Mouse (Mus musculus) liver, embryonic 13.5 days (tissue): ENCODE results near the gene Pbx1. TPM values are rescaled to one million over a fixed set of nuclear protein-coding genes. Genes with fewer than 3 reads are reported as not detected.

Source experiments
- ATAC-seq: fragments of 200-750 bp; cut with Nextera tagmentation; 2 replicates; pipeline ENCODE4 v1.8.0; 2017; ENCODE audit warnings: low read depth, mild to moderate bottlenecking, moderate number of reproducible peaks, moderate library complexity
- DNase-seq: peaks from one replicate; pipeline ENCODE4 v3.0.0; 2022
- H3K27ac ChIP-seq: fragments of 300-500 bp; sonication (generic); 2 replicates; pipeline ENCODE4 v1.5.1; 2015; ENCODE audit warnings: moderate library complexity, mild to moderate bottlenecking, inconsistent platforms
- H3K27me3 ChIP-seq: fragments of 300-500 bp; sonication (generic); 2 replicates; pipeline ENCODE4 v1.6.1; 2015; ENCODE audit warnings: mild to moderate bottlenecking, inconsistent platforms
- H3K36me3 ChIP-seq: fragments of 300-500 bp; sonication (generic); 2 replicates; pipeline ENCODE4 v1.6.1; 2015; ENCODE audit warnings: mild to moderate bottlenecking, inconsistent platforms
- H3K4me1 ChIP-seq: fragments of 300-500 bp; sonication (generic); replicated peaks from 2 replicates; pipeline ENCODE4 v1.6.1; 2015; ENCODE audit warnings: inconsistent platforms
- H3K4me2 ChIP-seq: fragments of 300-500 bp; sonication (generic); 2 replicates; pipeline ENCODE4 v1.6.1; 2015; ENCODE audit warnings: inconsistent platforms, mild to moderate bottlenecking, moderate library complexity
- H3K4me3 ChIP-seq: fragments of 300-500 bp; sonication (generic); replicated peaks from 2 replicates; pipeline ENCODE4 v1.5.1; 2015; ENCODE audit warnings: mild to moderate bottlenecking, inconsistent platforms
- H3K9ac ChIP-seq: fragments of 300-500 bp; sonication (generic); 2 replicates; pipeline ENCODE4 v1.6.1; 2015; ENCODE audit warnings: mild to moderate bottlenecking, inconsistent platforms
- H3K9me3 ChIP-seq: fragments of 300-500 bp; sonication (generic); replicated peaks from 2 replicates; pipeline ENCODE4 v1.6.1; 2016; ENCODE audit warnings: inconsistent platforms
- WGBS: fragments of 180-500 bp; shearing (Covaris S2); methylation state at CpG from one replicate; pipeline ENCODE4 v1.1.7; 2015; ENCODE audit not compliant: insufficient replicate concordance; 5-methylcytosine and 5-hydroxymethylcytosine counted together
- polyA plus RNA-seq: library from polyadenylated mRNA; unstranded; fragments of >200 nt; fragmentation: Nextera tagmentation; extraction: Ambion mirVana; gene quantifications from 2 replicates; pipeline ENCODE4 v1.2.1, GENCODE M21; 2015

Gene Pbx1
- polyA plus RNA-seq, 1 experiment from 2014 or later = 3.2 TPM

GRCm38 (mm10) chr1:168357680-168358611 lies 74.1 kb downstream of the Pbx1 start:
- DNase-seq = no peak
- ATAC-seq = no peak

DNA sequence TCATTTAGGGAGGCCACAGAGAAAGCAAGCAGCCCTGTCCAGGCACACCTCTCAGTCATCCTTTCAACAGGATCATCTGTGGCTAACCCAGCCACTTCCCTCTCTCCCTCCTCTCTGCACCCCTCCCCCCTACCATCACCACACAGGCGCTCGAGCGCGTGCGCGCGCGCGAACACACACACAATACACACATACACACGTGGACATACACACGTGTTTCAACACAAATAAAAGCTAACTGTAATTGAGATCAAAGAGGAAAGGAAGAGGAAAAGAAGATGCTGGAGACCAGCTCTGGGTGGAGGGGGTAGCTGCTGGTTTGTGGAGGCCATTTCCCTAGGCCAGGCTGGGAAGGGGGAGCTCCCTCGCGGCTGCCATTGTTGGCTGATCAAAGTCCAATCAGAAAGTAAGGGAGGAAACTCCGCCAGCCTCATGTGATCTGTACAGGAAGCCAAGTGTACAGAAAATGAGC lies 75.1 kb downstream of the Pbx1 start:
- Histone ChIP-seq H3K9me3 (no peaks in the 10 kb centered on the region), H3K36me3 (no peaks in the 10 kb centered on the region), H3K9ac (no peak overlapping the region), H3K27ac (no peak overlapping the region), H3K4me2 (peak overlapping the region; percentile 36), H3K27me3 (no peaks in the 10 kb centered on the region), H3K4me1 (peaks cover 15% of the 10 kb centered on the region), H3K4me3 (no peak overlapping the region)
- ATAC-seq (peak; percentile 62), DNase-seq (no peak)
- WGBS = 9% methylated on average over 14 of the region's 14 CpGs

More at GRCm38 (mm10) chr1:168357680-168358611, 74.1 kb downstream of the Pbx1 start:
- Histone ChIP-seq H3K4me1 (peaks cover 21% of the 10 kb centered on the region), H3K9me3 (no peaks in the 10 kb centered on the region), H3K4me3 (no peak overlapping the region), H3K4me2 (peak overlapping the region; percentile 41), H3K27me3 (no peaks in the 10 kb centered on the region), H3K9ac (no peak overlapping the region), H3K36me3 (no peaks in the 10 kb centered on the region), H3K27ac (no peak overlapping the region)
- 40% methylated on average over 26 of the region's 26 CpGs for WGBS

DNA sequence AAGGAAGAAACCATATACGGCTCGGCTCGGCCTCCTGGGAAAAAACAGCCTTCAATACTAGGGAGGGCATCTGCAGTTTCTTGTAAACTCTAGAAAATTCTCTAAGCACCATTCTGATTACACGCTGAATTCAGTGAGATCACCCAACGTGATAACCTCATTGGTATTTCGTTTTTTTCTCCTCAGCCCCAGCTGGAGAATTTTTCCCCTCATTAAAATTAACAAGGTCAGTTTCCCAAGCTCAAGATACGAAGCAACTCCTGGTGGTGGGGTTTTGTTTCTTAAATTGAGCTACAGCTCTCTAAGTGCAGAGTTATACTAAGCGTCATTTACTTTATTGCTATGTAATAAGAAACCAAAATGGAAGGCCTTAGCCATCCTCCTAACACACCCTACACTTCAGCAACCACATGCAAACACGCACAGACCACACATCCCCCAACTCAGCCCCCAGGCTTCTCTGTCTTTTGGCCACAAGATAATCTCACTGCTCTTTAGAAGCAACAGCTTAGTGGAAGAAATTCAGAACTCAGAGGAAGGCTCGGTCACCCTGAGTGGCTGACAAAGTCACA lies 76.0 kb downstream of the Pbx1 start:
- Histone ChIP-seq H3K27me3 (no peaks in the 10 kb centered on the region), H3K9ac (no peak overlapping the region), H3K27ac (no peak overlapping the region), H3K36me3 (no peaks in the 10 kb centered on the region), H3K9me3 (no peaks in the 10 kb centered on the region), H3K4me2 (no peak overlapping the region), H3K4me1 (peaks cover 15% of the 10 kb centered on the region), H3K4me3 (no peak overlapping the region)
- ATAC-seq (no peak), DNase-seq (no peak)
- WGBS = 54% methylated on average over 10 of the region's 10 CpGs

DNA sequence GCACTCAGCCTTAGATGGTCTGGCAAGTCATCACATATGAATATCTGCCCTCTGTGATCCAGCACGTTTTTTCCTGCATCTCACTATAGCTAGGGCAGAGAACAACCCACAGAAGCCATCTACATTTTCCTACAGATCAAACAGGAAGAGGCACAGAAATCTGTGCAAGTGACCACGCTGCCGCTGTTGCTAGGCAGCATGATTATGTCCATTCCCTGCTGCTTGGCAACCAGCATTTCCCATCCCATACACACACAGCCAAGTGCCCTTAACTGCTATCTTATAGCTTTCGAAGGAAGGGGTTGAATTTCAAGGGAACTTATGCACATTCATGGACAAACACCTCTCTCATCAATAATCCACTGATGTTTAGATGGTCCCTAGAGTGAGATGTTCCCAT lies 77.1 kb downstream of the Pbx1 start:
- Histone ChIP-seq H3K9me3 (no peaks in the 10 kb centered on the region), H3K27ac (no peak overlapping the region), H3K4me3 (no peak overlapping the region), H3K9ac (no peak overlapping the region), H3K4me2 (no peak overlapping the region), H3K36me3 (no peaks in the 10 kb centered on the region), H3K27me3 (no peaks in the 10 kb centered on the region), H3K4me1 (peaks cover 15% of the 10 kb centered on the region)
- no peak for ATAC-seq
- DNase-seq = no peak
- 46% methylated on average over 4 of the region's 4 CpGs for WGBS

DNA sequence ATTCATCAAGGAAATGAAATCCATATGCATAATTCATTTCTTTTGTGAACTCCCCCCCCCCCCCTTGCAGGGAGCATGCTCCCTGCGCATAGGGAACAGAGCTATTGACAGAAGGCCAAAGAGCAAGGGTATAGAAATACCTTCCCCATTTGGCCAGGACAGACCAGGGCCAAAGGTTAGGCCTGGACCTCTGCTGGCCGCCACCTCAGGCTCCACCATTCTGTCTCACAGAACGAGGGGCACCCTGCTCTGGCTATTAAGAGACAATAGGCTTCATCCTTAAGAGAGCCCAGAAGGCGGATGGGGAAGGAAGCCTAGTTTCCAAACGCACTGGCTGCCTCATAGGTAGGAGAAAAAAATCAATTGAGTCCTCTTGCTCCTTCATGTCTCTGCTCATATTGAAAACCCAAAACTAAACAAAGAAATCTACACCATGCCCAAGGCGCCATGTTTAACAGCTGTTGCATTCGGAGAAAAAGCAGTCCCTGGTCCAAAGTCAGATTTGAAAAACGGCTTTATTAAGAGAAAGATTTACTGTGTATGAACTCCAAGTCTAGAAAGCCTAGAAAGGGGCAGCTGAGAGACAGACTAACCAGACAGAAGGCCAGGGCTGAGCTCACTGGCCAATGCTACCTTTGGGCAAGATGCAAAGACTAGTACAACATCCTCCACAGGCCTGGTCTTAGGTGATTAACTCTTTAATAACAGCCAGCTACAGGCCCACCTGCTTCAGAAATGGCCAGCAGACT lies 83.9 kb downstream of the Pbx1 start:
- no peak overlapping the region for H3K4me2 ChIP-seq
- H3K9me3 ChIP-seq = no peaks in the 10 kb centered on the region
- H3K4me1 ChIP-seq = 0 out of 2 replicates have a peak, but pooled peaks cover 13% of the 10 kb centered on the region
- no peak overlapping the region for H3K9ac ChIP-seq
- H3K4me3 ChIP-seq = no peak overlapping the region
- ATAC-seq (peak; percentile 50; the same call in 1 of the 2 replicates), DNase-seq (no peak)
- 71% methylated on average over 8 of the region's 8 CpGs for WGBS
- H3K27ac ChIP-seq = no peak overlapping the region
- H3K27me3 ChIP-seq = no peaks in the 10 kb centered on the region
- no peaks in the 10 kb centered on the region for H3K36me3 ChIP-seq

- Histone ChIP-seq H3K27ac (no peak overlapping the region), H3K9ac (no peak overlapping the region), H3K4me1 (0 out of 2 replicates have a peak, but pooled peaks cover 13% of the 10 kb centered on the region), H3K27me3 (no peaks in the 10 kb centered on the region), H3K36me3 (no peaks in the 10 kb centered on the region), H3K9me3 (no peaks in the 10 kb centered on the region), H3K4me2 (no peak overlapping the region), H3K4me3 (no peak overlapping the region)
- ATAC-seq (no peak), DNase-seq (no peak)
- WGBS = 66% methylated on average over 8 of the region's 8 CpGs
Measured at GRCm38 (mm10) chr1:168344918-168345317, 87.2 kb downstream of the Pbx1 start.

DNA sequence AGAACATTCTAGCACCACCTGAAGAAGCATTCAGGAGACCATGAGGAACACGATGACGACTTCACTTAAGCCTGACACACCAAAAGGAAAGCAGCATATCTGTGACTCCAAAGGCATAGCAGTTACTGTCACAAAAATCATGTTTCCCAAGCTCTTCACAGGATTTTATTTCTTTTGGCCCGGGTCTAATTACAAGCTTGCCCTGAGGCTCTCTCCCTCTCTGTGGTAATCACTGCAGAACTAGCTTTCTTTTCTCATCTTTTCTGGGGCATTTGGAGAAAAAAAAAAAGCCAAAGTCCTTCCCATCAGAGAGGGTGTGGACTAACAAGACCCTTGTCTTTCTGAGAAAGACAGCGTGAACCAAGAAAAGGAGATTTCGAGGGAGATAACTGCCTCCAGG lies 87.8 kb downstream of the Pbx1 start:
- Histone ChIP-seq H3K27me3 (no peaks in the 10 kb centered on the region), H3K4me2 (no peak overlapping the region), H3K9ac (no peak overlapping the region), H3K27ac (no peak overlapping the region), H3K9me3 (no peaks in the 10 kb centered on the region), H3K4me1 (0 out of 2 replicates have a peak, but pooled peaks cover 13% of the 10 kb centered on the region), H3K4me3 (no peak overlapping the region), H3K36me3 (no peaks in the 10 kb centered on the region)
- DNase-seq (no peak), ATAC-seq (no peak)
- WGBS = 66% methylated on average over 5 of the region's 5 CpGs

DNA sequence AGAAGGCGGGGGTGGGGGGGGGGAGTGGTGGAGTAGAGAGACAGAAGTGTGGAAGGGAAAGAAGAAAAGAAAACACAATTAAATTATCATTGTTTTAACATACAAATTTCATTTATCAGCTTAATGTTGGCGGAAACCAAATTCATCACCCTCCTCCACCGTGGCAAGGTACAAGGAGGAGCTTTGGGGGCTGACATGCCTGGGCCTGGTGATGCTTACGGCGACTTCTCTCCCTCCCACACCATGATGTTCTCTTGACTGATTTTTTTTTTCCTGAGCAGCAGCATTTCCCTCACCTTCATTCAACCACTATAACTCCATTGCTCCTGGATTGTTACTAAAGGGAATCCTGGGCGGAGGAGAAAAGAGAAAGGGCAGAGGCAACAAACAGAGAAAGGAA lies 89.8 kb downstream of the Pbx1 start:
- ATAC-seq (no peak), DNase-seq (no peak)
- Histone ChIP-seq H3K4me1 (0 out of 2 replicates have a peak, but pooled peaks cover 10% of the 10 kb centered on the region), H3K4me2 (no peak overlapping the region), H3K36me3 (no peaks in the 10 kb centered on the region), H3K9ac (no peak overlapping the region), H3K27ac (no peak overlapping the region), H3K27me3 (no peaks in the 10 kb centered on the region), H3K4me3 (no peak overlapping the region), H3K9me3 (no peaks in the 10 kb centered on the region)
- WGBS = 80% methylated on average over 6 of the region's 6 CpGs

DNA sequence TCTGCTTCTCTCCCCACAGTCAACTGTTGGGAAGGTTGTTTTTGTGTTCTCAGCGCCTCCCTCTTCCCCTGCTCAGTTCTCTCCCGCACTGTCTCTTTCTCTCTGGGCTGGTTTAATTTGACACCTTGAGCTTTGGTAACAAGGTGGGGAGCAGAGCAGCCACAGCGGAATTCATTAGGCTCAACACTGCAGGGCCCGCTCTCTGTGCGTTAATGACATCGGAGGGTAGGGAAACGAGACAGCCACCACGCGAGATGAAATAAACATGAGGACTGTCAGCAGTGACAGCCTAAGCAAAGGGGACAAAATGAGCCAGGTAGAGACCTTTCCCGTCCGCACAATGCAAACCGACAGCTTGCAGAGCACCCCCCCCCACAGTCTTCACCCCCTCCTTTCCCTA lies 90.2 kb downstream of the Pbx1 start:
- WGBS = 78% methylated on average over 12 of the region's 12 CpGs
- Histone ChIP-seq H3K4me1 (0 out of 2 replicates have a peak, but pooled peaks cover 10% of the 10 kb centered on the region), H3K9ac (no peak overlapping the region), H3K4me3 (no peak overlapping the region), H3K27ac (no peak overlapping the region), H3K4me2 (no peak overlapping the region), H3K36me3 (no peaks in the 10 kb centered on the region), H3K9me3 (no peaks in the 10 kb centered on the region), H3K27me3 (no peaks in the 10 kb centered on the region)
- no peak for ATAC-seq
- no peak for DNase-seq

DNA sequence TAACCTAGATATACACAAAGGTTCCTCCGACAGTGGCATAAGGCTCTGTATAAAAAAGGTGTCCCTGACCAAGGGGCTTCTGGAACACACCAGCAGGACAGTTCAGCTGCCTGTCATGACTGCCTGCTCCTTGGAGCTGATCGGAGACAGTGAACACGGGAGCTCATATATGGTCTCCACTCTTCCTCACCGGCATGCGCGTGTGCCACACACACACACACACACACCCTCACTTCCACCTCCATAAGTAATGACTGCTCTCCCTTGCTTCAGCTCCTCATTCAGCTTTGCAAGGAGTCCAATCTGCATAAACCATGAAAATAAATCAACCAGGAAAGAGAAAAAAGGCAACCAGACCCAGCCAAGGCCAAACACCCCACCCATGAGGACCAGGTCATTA lies 90.7 kb downstream of the Pbx1 start:
- ATAC-seq = no peak

DNA sequence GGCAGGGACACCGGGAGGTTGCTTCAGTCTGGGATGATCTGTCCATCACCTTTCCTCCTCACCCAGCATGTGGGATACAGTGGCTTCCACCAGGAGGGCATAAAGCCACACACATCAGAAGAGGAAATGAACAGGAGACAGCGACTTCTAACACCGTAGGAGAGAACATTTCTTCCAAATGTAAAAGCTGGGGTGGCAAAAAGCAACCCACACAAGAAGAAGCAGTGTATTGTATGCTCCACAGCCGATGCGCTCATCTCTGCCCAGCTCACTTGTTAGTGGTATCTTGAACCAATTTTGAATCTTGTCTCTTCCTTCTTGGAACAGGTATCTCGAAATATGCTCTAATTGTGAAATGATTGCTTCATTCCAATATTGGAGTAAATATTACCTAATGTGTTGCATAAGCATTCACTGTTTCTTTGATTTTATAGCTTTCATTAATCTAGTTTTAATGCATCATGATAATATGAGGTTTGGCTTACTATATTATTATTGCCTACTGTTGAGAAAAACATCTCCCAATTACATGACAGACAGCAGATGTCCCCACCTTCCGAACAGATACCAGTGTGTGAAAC lies 95.7 kb downstream of the Pbx1 start:
- Histone ChIP-seq H3K36me3 (no peaks in the 10 kb centered on the region), H3K9ac (no peak overlapping the region), H3K27me3 (no peaks in the 10 kb centered on the region), H3K9me3 (no peaks in the 10 kb centered on the region), H3K4me3 (no peak overlapping the region), H3K4me2 (no peak overlapping the region), H3K27ac (no peak overlapping the region), H3K4me1 (no peaks in the 10 kb centered on the region)
- ATAC-seq (no peak), DNase-seq (no peak)
- 71% methylated on average over 7 of the region's 7 CpGs for WGBS

More for the DNA sequence above, 90.7 kb downstream of the Pbx1 start:
- no peak for DNase-seq
- WGBS = 80% methylated on average over 6 of the region's 6 CpGs
- H3K9me3 ChIP-seq = no peaks in the 10 kb centered on the region
- H3K9ac ChIP-seq = no peak overlapping the region
- no peak overlapping the region for H3K4me2 ChIP-seq
- no peak overlapping the region for H3K4me3 ChIP-seq
- H3K27me3 ChIP-seq = no peaks in the 10 kb centered on the region
- H3K36me3 ChIP-seq = no peaks in the 10 kb centered on the region
- H3K27ac ChIP-seq = no peak overlapping the region
- H3K4me1 ChIP-seq = 0 out of 2 replicates have a peak, but pooled peaks cover 10% of the 10 kb centered on the region
